Mouse (Mus musculus) embryonic facial prominence, embryonic 11.5 days (tissue): ENCODE data around the gene Oas1g. TPM values are rescaled to one million over a fixed set of nuclear protein-coding genes. Genes with fewer than 3 reads are reported as not detected.

Source experiments
- ATAC-seq: fragments of 200-750 bp; cut with Nextera tagmentation; replicated peaks from 2 replicates; pipeline ENCODE4 v1.8.0; 2017; ENCODE audit warnings: low read depth; ENCODE audit not compliant: insufficient number of reproducible peaks, low FRiP score, low TSS enrichment
- DNase-seq: peaks from one replicate; pipeline ENCODE4 v3.0.0-alpha.2; 2015; ENCODE audit warnings: low spot score
- H3K27ac ChIP-seq: fragments of 300-500 bp; sonication (generic); replicated peaks from 2 replicates; pipeline ENCODE4 v1.5.1; 2014; ENCODE audit warnings: mild to moderate bottlenecking, low read depth, low read length, control low read depth
- H3K27me3 ChIP-seq: fragments of 300-500 bp; sonication (generic); 2 replicates; pipeline ENCODE4 v1.6.1; 2014; ENCODE audit warnings: mild to moderate bottlenecking, low read length, moderate library complexity, mixed read lengths; ENCODE audit not compliant: control insufficient read depth, insufficient read depth
- H3K36me3 ChIP-seq: fragments of 300-500 bp; sonication (generic); replicated peaks from 2 replicates; pipeline ENCODE4 v1.6.1; 2014; ENCODE audit warnings: low read depth, mild to moderate bottlenecking, low read length, moderate library complexity, mixed read lengths; ENCODE audit not compliant: control insufficient read depth, insufficient read depth
- H3K4me1 ChIP-seq: fragments of 300-500 bp; sonication (generic); 2 replicates; pipeline ENCODE4 v1.6.1; 2014; ENCODE audit warnings: low read length, mixed read lengths; ENCODE audit not compliant: control insufficient read depth, insufficient read depth
- H3K4me2 ChIP-seq: fragments of 300-500 bp; sonication (generic); 2 replicates; pipeline ENCODE4 v1.6.1; 2014; ENCODE audit warnings: low read depth, mild to moderate bottlenecking, control low read depth, low read length, moderate library complexity
- H3K4me3 ChIP-seq: fragments of 300-500 bp; sonication (generic); 2 replicates; pipeline ENCODE4 v1.5.1; 2014; ENCODE audit warnings: low read depth, low read length, control low read depth
- H3K9ac ChIP-seq: fragments of 300-500 bp; sonication (generic); replicated peaks from 2 replicates; pipeline ENCODE4 v1.6.1; 2014; ENCODE audit warnings: mild to moderate bottlenecking, control low read depth, low read length
- H3K9me3 ChIP-seq: fragments of 300-500 bp; sonication (generic); replicated peaks from 2 replicates; pipeline ENCODE4 v1.6.1; 2016; ENCODE audit warnings: mild to moderate bottlenecking, low read length, inconsistent platforms, mixed read lengths; ENCODE audit not compliant: control insufficient read depth
- WGBS: fragments of 180-500 bp; shearing (Covaris S2); extraction: QIAGEN DNeasy Blood & Tissue Kit; methylation state at CpG from one replicate; pipeline ENCODE4 v1.1.7; 2014; 5-methylcytosine and 5-hydroxymethylcytosine counted together
- microRNA-seq: library from miRNA; unstranded; fragments of <30 nt; microRNA quantifications from one replicate; pipeline ENCODE4, GENCODE M21; 2016; ENCODE audit warnings: borderline number of aligned reads
- polyA plus RNA-seq: library from polyadenylated mRNA; unstranded; fragments of >200 nt; fragmentation: Nextera tagmentation; extraction: Ambion mirVana; gene quantifications from 2 replicates; pipeline ENCODE4 v1.2.1, GENCODE M21; 2014

Oas1g gene
- polyA plus RNA-seq, 1 experiment from 2014 or later, result not detected

DNA sequence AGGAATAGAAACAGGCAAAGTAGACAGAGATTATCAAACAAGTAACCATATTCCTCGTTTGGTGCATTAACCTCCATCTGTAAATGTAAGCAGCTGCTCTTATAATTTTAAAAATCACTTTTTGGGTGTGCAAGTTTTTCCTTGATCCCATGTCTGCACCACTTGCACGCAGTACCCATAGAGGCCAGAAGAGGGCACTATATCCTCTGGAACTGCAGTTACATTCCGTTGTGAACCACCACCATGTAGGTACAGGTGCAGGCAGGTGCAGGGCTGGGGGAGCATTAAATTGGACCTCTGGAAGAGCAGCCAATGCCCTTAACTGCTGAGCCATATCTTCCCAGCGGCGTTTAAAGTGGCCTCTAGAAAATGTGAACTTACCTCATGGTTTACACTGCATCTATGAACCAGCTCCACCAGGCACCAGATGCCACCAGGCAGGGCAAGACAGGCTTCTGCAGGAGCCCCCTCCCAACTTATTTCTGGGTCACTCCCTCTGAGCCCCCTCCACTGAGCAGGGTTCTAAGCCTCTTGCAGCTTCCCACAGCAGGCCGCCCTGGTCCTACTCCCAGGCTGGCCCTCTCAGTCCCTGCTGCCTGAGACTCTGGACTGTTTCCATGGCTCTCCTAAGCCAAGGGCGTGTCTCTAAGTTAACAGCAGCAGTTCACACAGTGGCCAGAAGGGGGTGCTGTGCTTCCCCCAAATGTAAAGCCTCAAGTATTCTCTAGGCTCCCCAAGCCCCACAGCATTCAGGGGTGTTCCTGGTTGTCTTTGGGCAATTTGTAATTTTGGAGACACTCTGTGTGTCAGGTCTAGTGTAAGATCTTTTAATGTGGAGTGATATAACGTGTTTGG is 50.5 kb downstream of the Oas1g start:
- no peaks in the 10 kb centered on the region for H3K27me3 ChIP-seq
- H3K4me1 ChIP-seq, result no peaks in the 10 kb centered on the region
- no peaks in the 10 kb centered on the region for H3K9me3 ChIP-seq
- ATAC-seq (no peak), DNase-seq (peak; percentile 53)
- no peak overlapping the region for H3K27ac ChIP-seq
- WGBS, result 8% methylated on average over 8 of the region's 8 CpGs
- H3K4me3 ChIP-seq, result no peak overlapping the region
- no peak overlapping the region for H3K4me2 ChIP-seq
- no peaks in the 10 kb centered on the region for H3K36me3 ChIP-seq
- H3K9ac ChIP-seq, result no peak overlapping the region

DNA sequence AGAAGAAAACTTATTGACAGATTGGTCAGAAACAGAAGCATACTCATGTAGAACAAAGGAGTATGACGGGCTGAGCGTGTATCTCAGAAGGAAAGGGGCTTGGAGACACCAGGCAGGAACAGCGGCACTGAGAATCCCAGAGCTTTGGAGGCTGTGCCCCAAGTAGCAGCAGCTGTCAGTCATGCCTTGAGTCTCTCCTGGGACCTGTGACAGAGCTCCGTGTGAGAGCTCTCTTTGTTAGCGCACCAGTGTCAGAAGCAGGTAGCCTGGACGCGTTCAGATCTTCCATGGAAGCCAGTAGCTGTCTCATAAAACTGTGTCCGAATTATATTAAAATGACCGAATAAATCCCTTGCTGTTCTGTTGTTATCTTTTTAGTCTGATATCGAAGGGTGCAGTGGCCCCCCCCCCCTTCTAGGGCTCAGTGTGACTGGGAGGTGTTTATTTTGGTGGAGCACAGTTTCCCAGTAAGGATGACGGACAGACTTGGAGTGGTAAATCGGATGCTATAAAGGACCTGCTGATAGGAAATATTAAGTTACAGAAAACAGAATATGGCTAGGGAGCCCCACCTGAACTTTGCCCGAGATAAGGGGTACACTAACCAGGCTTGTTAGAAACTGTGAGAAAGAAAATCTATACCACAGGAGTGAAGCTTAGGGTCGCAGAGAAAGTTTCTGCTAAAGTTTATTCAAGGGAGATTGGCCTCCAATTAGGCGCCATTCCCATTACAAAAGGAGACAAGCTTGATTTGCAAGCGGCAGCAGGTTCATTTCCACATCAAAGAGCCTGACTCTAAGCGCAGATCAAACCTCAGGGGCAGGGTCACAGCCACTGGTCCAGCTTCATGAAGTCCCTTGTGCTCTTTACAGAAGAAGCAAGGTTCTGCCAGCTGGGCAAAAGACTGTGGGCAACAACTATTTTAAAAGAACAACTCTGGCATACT is 53.8 kb downstream of the Oas1g start:
- no peak for DNase-seq
- Histone ChIP-seq H3K4me3 (no peak overlapping the region), H3K9ac (no peak overlapping the region), H3K27ac (no peak overlapping the region), H3K4me1 (no peaks in the 10 kb centered on the region), H3K36me3 (no peaks in the 10 kb centered on the region), H3K9me3 (no peaks in the 10 kb centered on the region), H3K4me2 (no peak overlapping the region), H3K27me3 (no peaks in the 10 kb centered on the region)
- WGBS, result 21% methylated on average over 17 of the region's 17 CpGs
- ATAC-seq, result no peak

DNA sequence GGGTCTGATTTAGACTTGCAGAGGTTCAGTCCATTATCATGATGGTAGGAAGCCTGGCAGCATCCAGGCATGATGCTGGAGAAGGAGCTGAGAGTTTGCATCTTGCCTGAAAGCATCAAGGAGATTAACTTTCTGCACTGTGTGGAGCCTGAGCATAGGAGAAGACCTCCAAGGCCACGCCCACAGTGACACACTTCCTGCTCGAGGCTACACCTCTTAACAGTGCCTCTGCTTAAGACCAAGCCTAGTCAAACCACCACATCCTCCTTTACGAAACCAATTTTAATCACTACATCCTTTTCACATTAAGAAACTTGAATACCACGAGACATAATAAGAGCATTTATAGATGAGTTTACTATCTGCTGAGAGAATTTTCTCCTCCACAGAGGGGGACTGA is 56.4 kb downstream of the Oas1g start:
- no peaks in the 10 kb centered on the region for H3K9me3 ChIP-seq
- H3K4me2 ChIP-seq, result no peak overlapping the region
- no peak overlapping the region for H3K9ac ChIP-seq
- no peak overlapping the region for H3K27ac ChIP-seq
- no peaks in the 10 kb centered on the region for H3K36me3 ChIP-seq
- WGBS, result 80% methylated on average over 4 of the region's 4 CpGs
- H3K27me3 ChIP-seq, result no peaks in the 10 kb centered on the region
- DNase-seq, result no peak
- no peaks in the 10 kb centered on the region for H3K4me1 ChIP-seq
- ATAC-seq, result no peak
- no peak overlapping the region for H3K4me3 ChIP-seq

Small RNA genes within 50 kb of the gene (microRNA-seq; reads per million reads assigned to microRNA genes)
- not detected for gene Gm22907

Other genes starting within 250 kb of the Oas1g start
- 0.34 TPM in 1 of 2 replicates, not detected in the other for gene Rasal1, start 238.8 kb downstream of the Oas1g start, polyA plus RNA-seq
- 3.3 TPM in 2 replicates for gene Dtx1, start 175.7 kb downstream of the Oas1g start, polyA plus RNA-seq
- 0.17 and 0.43 TPM in 2 replicates for gene Oas2, start 137.8 kb downstream of the Oas1g start, polyA plus RNA-seq
- not detected in 2 replicates for gene Oas3, start 110.0 kb downstream of the Oas1g start, polyA plus RNA-seq
- not detected in 2 replicates for gene Oas1e, start 92.1 kb downstream of the Oas1g start, polyA plus RNA-seq
- 0.24 and 0.27 TPM in 2 replicates for gene Oas1c, start 75.1 kb downstream of the Oas1g start, polyA plus RNA-seq
- not detected in 2 replicates for gene Oas1f, start 40.2 kb downstream of the Oas1g start, polyA plus RNA-seq
- gene Oas1h, start 26.2 kb downstream of the Oas1g start, polyA plus RNA-seq, result not detected in 2 replicates
- gene Oas1a, start 19.9 kb upstream of the Oas1g start, polyA plus RNA-seq, result 0.61 and 1.2 TPM in 2 replicates
- gene Oas1d, start 26.9 kb upstream of the Oas1g start, polyA plus RNA-seq, result not detected in 2 replicates
- gene Rph3a, start 122.5 kb upstream of the Oas1g start, polyA plus RNA-seq, result 0.20 and 0.21 TPM in 2 replicates